Mouse (Mus musculus) frontal cortex, postnatal 10 days (tissue): ENCODE results near the gene Stmnd1.
"Not testable (repeated sequence)": the region's sequence is repeated elsewhere in the genome, so short reads cannot be mapped to it uniquely, and the experiment has no call there.

ENCODE experiments used
- DNase-seq, 2 experiments: peaks; one replicate each; pipeline ENCODE4 v3.0.0; 2022; ENCODE audit warnings: low spot score in 2 of 2, mixed read lengths in 1 of 2

Stmnd1 gene

DNA sequence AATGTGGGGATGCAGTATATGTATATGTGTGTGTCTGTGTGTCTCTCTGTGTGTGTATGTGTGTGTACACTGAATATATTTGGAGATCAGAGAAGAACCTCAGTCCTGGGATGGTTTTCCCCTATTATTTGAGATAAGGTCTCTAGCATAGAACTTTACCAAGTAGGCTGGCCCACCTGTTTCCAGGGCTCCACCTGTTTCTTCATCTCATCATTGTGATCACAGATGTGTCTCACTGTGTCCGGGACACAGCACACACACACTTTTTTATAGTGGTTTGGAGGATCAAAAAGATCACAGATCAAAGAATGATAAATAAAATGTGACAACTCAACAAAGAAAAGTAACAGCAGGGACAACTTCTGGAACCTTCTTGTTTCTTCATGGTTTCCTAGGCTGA lies 17.0 kb downstream of the Stmnd1 start:
- DNase-seq, result peak in 1 of 2 experiments; percentile 1

- DNase-seq, result no peak
Measured at GRCm38 (mm10) chr13:46294365-46294764, 20.8 kb downstream of the Stmnd1 start.

GRCm38 (mm10) chr13:46297701-46298100 lies 24.2 kb downstream of the Stmnd1 start:
- DNase-seq, result no peak

- DNase-seq, result peak; percentile 22 to 57
Measured at GRCm38 (mm10) chr13:46310790-46311189, 37.3 kb downstream of the Stmnd1 start.

- DNase-seq, result no peak
Measured at GRCm38 (mm10) chr13:46313176-46313575, 39.7 kb downstream of the Stmnd1 start.

GRCm38 (mm10) chr13:46315165-46315564 lies 41.6 kb downstream of the Stmnd1 start:
- DNase-seq, result no peak

- DNase-seq, result no peak
Measured at GRCm38 (mm10) chr13:46326351-46326985, 52.9 kb downstream of the Stmnd1 start.

DNA sequence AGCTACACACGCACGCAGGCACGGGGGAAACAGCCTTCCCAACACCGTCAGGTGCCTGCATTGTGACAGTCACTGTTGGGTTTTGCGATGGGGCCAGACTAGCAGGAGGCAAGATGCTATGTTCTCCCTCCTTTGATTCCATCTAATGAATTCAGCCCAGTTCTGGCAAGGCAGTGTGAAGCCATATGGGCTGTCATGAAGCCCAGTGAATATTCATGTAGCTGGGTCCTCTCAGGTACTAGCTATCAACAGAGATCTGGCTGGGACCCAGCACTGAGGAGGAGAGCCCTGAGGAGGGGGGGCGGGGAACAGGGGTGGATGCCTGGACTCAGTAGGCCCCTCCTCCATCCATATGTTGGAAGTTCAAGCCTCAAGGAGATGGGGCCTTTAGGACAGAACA lies 61.5 kb downstream of the Stmnd1 start:
- DNase-seq, result peak; percentile 42 to 51

GRCm38 (mm10) chr13:46336281-46336680 lies 62.8 kb downstream of the Stmnd1 start:
- DNase-seq, result not testable (repeated sequence)

DNA sequence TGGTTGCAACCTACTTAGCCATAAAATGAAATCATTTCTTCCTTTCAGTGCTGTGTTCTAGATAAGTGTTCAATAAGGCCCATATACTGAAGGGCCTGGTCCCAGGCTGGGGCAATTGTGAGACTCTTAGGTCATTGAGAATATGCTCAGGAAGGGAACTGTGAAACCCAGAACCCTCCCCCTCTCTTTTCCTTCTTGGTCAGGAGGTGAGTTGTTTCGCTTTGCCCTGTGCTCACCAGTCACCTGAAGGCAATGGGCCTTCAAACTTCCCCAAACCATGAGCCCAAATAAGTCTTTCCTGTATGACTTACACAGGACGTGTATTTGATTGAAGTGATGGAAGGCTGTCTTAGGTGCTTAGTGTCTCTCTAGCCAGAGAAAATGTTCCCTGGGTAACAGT lies 64.3 kb downstream of the Stmnd1 start:
- no peak for DNase-seq

DNA sequence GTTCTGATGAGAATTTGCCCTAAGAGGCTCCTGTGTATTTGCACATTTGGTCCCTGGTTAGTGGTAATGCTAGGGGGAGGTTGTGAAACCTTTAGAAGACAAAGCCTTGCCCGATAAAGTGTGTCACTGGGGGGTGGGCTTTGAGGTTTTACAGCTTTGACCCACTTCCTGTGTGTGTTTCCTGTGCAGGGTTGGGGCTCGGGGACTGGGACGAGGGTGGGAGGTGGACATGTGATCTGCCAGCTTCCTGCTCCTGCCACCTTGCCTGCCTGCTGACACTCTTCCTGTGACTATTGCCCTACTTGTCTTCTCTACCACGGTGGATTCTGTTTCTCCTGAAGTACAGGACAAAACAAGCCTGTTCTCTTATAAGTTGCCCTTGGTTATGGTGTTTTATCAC lies 66.4 kb downstream of the Stmnd1 start:
- DNase-seq, result no peak

DNA sequence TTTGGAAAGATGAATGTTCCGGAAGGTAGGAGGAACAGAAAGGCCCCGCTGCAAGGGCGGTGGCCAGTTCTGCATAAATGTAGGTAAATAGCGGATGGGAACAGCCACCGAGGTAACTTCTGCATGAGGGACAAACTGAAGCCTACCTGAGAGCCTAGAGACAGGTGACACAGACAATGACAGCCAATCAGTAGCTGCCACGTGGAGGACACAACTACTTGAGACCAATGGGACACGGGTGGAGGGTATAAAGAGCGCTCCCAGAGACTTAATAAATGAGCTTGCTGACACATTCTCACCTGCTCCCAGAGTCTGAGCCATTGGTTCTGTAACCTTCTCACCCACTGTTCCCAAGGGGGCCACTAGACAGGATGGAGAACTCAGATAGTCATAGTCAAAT lies 67.1 kb downstream of the Stmnd1 start:
- no peak for DNase-seq

GRCm38 (mm10) chr13:46341419-46341818 lies 67.9 kb downstream of the Stmnd1 start:
- DNase-seq, result no peak

GRCm38 (mm10) chr13:46343226-46343625 lies 69.7 kb downstream of the Stmnd1 start:
- peak; percentile 22 to 23 for DNase-seq

- no peak for DNase-seq
Measured at GRCm38 (mm10) chr13:46346830-46347512, 73.5 kb downstream of the Stmnd1 start.

GRCm38 (mm10) chr13:46349664-46350063 lies 76.1 kb downstream of the Stmnd1 start:
- DNase-seq, result no peak
